Mouse (Mus musculus): Measurements from ENCODE around the gene Col4a2.
"Not testable (repeated sequence)": the region's sequence is repeated elsewhere in the genome, so short reads cannot be mapped to it uniquely, and the experiment has no call there.

Gene Col4a2

GRCm38 (mm10) chr8:11460934-11461333 is 148.3 kb downstream of the Col4a2 start:
- no peak for DNase-seq (ENCODE audit: low spot score)

GRCm38 (mm10) chr8:11461847-11462246 is 149.2 kb downstream of the Col4a2 start:
- no peak for DNase-seq (ENCODE audit: low spot score)

GRCm38 (mm10) chr8:11462641-11463040 is 150.0 kb downstream of the Col4a2 start:
- no peak for DNase-seq (ENCODE audit: low spot score)

DNA sequence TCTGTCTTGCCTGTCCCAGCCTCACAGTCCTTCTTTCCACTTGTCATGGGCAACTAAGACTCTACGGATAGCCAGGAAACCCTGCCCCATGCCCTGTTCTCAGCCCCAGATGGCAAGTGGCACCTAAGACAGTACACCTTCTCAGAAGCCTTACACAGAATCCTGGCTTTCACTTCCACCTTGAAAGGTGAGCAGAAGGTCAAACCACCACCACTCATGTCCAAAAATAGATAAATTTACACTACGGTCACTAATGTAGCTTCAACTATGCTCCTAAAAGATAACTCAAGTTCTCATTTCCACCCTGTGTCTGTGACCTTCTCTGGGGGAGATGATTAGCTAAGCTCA is 150.9 kb downstream of the Col4a2 start:
- no peak for DNase-seq (ENCODE audit: low spot score)

DNA sequence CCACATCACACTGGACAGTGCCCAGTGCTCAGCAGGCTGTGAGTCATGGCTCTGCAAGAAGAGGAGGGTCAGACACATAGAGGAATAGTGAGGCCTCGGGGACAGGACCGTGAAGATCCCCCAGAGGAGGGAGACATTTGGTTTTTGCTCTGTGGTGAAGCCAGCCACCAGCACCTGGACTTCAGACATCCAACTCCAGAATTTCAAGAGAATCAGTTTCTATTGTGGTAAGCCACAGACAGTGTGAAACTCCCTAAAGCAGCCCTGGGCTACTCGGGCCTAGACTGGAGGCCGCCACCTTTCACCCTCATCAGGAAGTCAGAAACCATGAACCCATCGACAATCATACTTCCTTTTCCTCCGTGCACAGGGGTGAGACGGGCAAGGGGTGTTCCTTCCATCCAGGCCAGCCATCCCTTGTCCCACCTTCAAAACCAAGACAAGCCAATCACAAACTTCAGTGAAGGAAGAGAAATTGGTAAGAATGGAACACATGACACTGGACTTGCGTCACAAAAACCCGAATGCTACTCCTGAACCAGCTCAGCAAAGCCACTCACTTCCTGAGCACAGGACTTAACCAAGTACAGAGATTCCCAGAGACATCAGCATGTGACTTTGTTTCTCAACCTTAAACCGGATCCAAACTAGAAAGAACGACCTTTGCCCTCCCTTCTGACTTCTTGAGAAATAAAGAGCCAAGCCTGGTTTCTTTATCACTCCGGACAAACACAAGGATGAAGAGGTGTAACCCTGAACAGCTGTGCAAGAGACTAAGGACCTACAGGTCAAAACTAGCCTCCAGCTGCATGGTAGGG is 151.5 kb downstream of the Col4a2 start:
- no peak for DNase-seq (ENCODE audit: low spot score)

- DNase-seq (ENCODE audit: low spot score) = no peak
Observed at GRCm38 (mm10) chr8:11464707-11464964, 152.0 kb downstream of the Col4a2 start.

DNA sequence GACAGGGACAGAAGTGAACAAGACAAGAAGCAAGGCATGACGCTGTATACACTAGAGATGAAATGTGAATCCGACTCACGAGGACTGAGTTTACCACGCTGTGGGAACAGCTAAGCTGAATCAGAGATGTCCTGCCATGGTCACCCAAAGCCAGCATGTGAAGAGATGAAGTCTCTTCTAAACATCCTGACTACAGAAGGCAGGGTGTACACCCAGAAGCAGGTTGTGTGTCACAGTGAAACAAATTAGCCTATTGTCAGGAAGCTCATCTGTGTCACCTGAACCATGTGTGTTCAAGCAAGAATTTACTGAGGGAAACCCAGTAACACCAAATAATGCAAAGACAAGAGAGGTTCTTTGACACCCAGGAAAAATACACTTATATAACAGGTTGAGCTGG is 153.0 kb downstream of the Col4a2 start:
- no peak for DNase-seq (ENCODE audit: low spot score)

DNA sequence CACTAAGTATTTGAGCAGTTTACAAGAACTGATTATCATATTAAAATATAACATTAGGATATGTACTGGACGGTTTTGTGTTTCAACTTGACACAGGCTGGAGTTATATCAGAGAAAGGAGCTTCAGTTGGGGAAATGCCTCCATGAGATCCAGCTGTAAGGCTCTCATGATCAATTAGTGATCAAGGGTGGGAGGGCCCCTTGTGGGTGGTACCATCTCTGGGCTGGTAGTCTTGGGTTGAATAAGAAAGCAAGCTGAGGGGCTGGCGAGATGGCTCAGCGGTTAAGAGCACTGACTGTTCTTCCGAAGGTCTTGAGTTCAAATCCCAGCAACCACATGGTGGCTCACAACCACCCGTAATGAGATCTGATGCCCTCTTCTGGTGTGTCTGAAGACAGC is 153.9 kb downstream of the Col4a2 start:
- not testable (repeated sequence) for DNase-seq (ENCODE audit: low spot score)

- peak; percentile 57 for DNase-seq (ENCODE audit: low spot score)
Observed at GRCm38 (mm10) chr8:11469095-11469494, 156.5 kb downstream of the Col4a2 start.

- DNase-seq (ENCODE audit: low spot score) = no peak
Observed at GRCm38 (mm10) chr8:11470694-11471093, 158.1 kb downstream of the Col4a2 start.

GRCm38 (mm10) chr8:11471309-11471708 is 158.7 kb downstream of the Col4a2 start:
- DNase-seq (ENCODE audit: low spot score) = no peak

DNA sequence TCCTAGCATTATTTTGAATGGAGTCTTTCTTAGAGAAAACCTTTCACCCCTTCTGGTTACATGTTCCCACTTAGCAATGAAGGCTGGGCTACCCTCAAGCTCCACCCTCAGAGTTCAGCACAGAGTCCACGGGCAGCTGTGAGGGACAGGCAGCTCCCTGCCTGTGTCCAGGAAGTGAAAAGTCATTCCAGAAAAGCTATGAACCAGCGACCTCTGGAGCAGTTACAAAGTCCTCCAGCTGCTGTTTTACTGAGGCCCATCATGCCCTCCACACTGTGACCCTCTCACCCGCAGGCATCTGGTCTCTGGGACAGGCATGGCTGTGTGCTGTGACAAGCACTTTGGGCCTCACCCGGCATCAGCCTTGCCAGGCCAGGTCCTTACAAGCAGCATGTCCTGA is 160.5 kb downstream of the Col4a2 start:
- no peak for DNase-seq (ENCODE audit: low spot score)

DNA sequence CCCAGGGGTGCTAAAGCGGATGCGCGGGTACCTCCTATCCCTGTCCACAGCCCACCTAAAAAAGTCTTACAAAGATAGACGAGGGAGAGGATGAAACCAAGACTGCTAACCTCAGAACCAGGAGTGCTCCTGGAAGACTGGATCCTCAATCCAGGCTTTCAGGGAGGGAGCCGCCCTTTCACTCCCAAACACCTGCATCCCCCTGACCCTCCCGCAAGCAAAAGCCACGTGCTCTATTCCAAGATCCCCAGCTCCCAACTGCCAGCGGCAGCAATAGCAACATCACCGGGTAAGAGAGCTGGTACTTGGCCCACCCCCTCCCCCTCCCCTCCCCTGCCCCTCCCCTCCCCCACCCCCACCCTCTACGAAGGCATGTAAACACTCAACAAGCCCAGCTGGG is 162.8 kb downstream of the Col4a2 start:
- DNase-seq (ENCODE audit: low spot score) = no peak

DNA sequence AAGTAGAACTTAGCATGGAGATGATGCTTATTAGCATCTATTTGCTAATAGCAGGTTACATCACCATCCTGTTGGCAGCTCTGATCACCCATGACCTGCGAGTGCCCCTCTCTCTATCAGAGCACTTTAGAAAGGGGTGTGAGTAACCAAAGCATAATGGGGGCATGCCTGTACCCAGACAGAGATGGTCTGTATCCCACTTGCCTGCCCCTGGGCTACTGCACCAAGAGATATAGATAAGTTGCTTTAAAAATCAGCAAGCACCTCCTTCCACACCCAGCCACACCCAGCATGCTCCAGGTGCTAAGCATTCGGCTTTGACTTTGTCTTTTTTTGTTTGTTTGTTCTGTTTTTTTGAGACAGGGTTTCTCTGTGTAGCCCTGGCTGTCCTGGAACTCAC is 163.3 kb downstream of the Col4a2 start:
- no peak for DNase-seq (ENCODE audit: low spot score)

GRCm38 (mm10) chr8:11476338-11477177 is 164.0 kb downstream of the Col4a2 start:
- peak; percentile 64 for DNase-seq (ENCODE audit: low spot score)

DNA sequence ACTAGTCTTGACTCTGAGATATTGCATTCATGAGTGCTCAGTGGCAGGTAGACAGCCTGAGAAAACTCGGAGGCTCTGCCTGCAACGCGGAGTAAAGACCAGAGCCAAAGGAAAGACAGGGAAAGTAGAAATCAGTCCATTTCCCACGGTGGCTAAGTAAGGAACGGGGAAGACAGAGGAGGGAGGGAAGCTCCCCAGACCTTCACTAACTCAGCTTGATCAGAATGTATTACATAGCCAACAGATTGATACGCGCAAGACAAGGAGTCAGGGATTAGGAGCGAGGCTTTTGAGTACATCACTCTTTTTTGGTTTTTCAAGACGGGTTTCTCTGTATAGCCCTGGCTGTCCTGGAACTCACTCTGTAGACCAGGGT is 164.6 kb downstream of the Col4a2 start:
- no peak for DNase-seq (ENCODE audit: low spot score)

DNA sequence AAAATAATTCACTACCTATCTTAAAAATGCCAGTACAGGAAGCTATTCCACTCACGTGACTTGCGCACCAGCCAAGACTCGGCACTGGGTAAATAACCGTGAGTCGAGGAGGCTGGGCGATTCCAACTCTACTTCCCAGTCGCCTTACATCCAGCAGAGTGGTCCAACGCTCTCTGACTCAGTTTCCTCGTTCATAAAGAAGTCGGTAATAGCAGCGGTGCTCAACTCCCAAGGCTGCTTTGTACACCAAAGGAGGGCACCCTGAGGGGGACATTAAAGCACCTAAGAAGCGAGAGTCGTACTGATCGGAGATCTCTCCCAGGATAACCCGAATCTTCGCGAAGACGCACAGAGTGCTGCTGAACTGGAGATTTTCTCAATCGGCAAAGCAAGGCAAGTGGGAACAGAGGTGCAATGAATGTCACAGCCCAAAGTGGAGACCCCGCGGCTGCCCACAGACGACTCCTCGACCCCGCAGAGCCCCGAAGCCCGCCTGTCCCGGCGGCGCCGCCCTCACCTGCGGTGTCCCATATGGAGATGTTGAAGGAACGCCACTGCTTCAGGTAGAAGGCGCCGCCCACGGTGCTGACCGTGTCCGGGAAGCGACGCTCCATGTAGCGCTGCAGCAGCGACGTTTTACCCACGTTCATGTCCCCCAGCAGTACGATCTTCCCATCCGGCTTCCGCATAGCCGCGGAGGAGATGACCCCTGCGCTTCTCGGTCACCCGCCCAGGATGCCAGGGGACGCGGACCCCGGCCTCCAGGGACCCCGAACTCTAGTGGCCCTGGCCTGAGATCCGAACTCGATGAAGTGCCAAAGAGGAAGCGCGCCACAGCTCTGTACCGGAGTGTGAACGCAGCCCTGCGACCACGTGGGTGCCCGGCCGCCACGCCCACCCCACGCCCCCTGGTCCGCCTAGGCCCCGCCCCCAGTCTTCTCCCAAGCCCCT is 165.5 kb downstream of the Col4a2 start, which contains the start of gene Rab20:
Gene Rab20, minus strand, starts transcription at position 900 of the 951 bp plus-strand sequence.
- DNase-seq (ENCODE audit: low spot score) = peak; percentile 77

- no peak for DNase-seq (ENCODE audit: low spot score)
Observed at GRCm38 (mm10) chr8:11478807-11479527, 166.4 kb downstream of the Col4a2 start.

- DNase-seq (ENCODE audit: low spot score) = no peak
Observed at GRCm38 (mm10) chr8:11479591-11479990, 167.0 kb downstream of the Col4a2 start.

- DNase-seq (ENCODE audit: low spot score) = no peak
Observed at GRCm38 (mm10) chr8:11481876-11482275, 169.3 kb downstream of the Col4a2 start.

DNA sequence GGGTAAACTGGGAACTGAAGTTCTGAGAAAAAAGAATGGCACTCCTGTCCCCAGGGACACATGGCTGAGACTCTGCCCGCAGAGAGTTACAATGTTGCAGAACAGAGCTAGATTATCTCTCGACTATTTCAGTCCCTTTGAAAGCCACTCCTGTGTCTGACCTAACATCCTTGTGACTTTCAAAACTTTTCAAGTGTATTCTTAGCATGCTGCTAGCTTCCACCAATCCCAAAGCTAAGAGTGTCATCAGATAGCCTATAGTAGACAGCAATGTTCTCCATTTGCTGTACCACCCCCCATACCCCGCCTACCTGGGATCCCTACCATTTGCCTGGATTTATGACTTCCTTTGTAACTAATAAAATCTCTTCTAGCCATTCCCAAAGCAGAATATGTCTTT is 169.9 kb downstream of the Col4a2 start:
- DNase-seq (ENCODE audit: low spot score) = no peak

DNA sequence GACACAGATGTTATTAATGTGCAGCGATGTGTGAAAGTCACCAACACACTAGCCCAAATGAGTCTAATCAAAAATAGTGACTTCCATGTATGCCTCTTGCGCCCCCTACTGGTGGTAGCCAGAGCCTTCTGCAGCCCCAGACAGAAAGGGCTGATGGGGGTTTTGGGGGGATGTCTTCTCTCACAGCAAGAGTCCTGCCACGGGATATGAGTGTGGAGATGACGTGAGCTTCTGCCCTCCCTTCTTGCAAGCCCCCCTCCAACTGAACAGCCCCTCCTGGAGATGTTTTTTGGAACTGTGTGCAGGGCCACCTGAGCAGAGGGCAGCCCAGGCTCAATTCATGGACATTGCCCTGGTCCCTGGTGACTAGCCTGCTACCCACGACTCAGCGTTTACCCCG is 173.5 kb downstream of the Col4a2 start:
- DNase-seq (ENCODE audit: low spot score) = peak; percentile 82

Measured in embryo, embryonic 10 days (tissue).